ENCODE assay signal across 9 mouse cellular contexts in the genomic region with DNA sequence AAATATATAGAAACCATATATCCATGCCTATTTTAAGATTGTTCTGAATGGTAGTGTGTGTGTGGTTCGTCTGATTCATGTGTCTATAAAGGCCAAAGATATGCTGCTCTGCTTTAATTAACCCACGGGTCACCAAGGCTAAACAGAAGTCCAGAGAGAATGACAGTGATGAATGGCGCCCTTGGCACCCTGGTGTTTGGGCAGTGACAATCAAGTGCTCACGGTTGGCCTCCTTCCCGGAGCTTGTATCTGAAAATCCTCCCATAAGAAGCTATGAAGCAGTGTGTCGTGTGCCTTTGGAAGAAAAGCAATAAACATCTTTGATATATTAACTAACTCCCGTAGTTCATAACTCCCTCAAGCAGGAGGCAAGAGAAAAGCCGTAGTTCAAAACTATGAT.
DNase-seq lines count a peak whose midpoint lies in the region; ATAC-seq and TF ChIP-seq lines count a peak whose summit lies in the region.
"Had no signal": no experiment of that assay in that cellular context is flagged by ENCODE, and none has a peak within 500 bp of the region (broad histone marks: within the 10 kb centered on the region; RNA-seq: fewer than 3 reads in every experiment).

No protein-coding gene starts in this region.

- peak; percentile 62 to 75 for DNase-seq in adrenal gland, postnatal 36 days
- DNase-seq in heart, postnatal 4 days, result peak; percentile 39
- peak; percentile 11 for DNase-seq in lung, postnatal 0 days (ENCODE audit: low spot score)
- DNase-seq in right cerebral cortex, adult 18-20 months, result no peak

- no peak overlapping the region for H3K9ac ChIP-seq in forebrain, embryonic 13.5 days
- no peak overlapping the region for H3K9ac ChIP-seq in forebrain, embryonic 16.5 days (replicated peaks; ENCODE audit: low read depth, low read length)
- H3K9ac ChIP-seq in lung, postnatal 0 days (replicated peaks; ENCODE audit: low read depth), result no peak overlapping the region
- H3K9ac ChIP-seq: midbrain, embryonic 12.5 days had no signal

- peaks cover 23% of the 10 kb centered on the region for H3K4me1 ChIP-seq in forebrain, embryonic 13.5 days
- H3K4me1 ChIP-seq in forebrain, embryonic 16.5 days (replicated peaks; ENCODE audit: control insufficient read depth, insufficient read depth, low read length), result peaks cover 14% of the 10 kb centered on the region
- peaks cover 4% of the 10 kb centered on the region; the same call in 1 of the 2 replicates for H3K4me1 ChIP-seq in lung, postnatal 0 days (ENCODE audit: insufficient read depth, low read depth, low read length)

- H3K27me3 ChIP-seq in forebrain, embryonic 13.5 days, result no peaks in the 10 kb centered on the region
- H3K27me3 ChIP-seq in forebrain, embryonic 16.5 days (replicated peaks; ENCODE audit: control insufficient read depth, insufficient read depth, low read length), result no peaks in the 10 kb centered on the region
- no peaks in the 10 kb centered on the region for H3K27me3 ChIP-seq in lung, postnatal 0 days (replicated peaks; ENCODE audit: insufficient read depth, low read length)
- H3K27me3 ChIP-seq: midbrain, embryonic 12.5 days had no signal

- no peak for TF ChIP-seq CTCF in lung, postnatal 0 days (IDR thresholded peaks at IDR 0.05)

- ATAC-seq in forebrain, embryonic 13.5 days, result no peak
- no peak for ATAC-seq in forebrain, embryonic 16.5 days
- no peak; the same call in 1 of the 2 replicates for ATAC-seq in lung, postnatal 0 days
- ATAC-seq in CD4-positive, CD25-positive, alpha-beta regulatory T cell, adult 4 months, result no peak
- no peak for ATAC-seq in megakaryocyte progenitor cell, adult 5-6 weeks (replicated peaks; ENCODE audit: poor library complexity)

- TF ChIP-seq EP300 in lung, postnatal 0 days (IDR thresholded peaks at IDR 0.05), result no peak

- H3K4me2 ChIP-seq in forebrain, embryonic 13.5 days, result peak overlapping the region; percentile 24; the same call in 1 of the 2 replicates
- no peak overlapping the region for H3K4me2 ChIP-seq in forebrain, embryonic 16.5 days (ENCODE audit: low read length)
- H3K4me2 ChIP-seq in lung, postnatal 0 days (replicated peaks; ENCODE audit: low read depth, low read length), result peak overlapping the region; percentile 38
- H3K4me2 ChIP-seq: midbrain, embryonic 12.5 days had no signal

- no peak overlapping the region for H3K4me3 ChIP-seq in forebrain, embryonic 13.5 days
- no peak overlapping the region for H3K4me3 ChIP-seq in forebrain, embryonic 16.5 days (replicated peaks; ENCODE audit: low read length)
- peak overlapping the region; percentile 16; the same call in 1 of the 2 replicates for H3K4me3 ChIP-seq in lung, postnatal 0 days (ENCODE audit: low read depth, low read length)
- H3K4me3 ChIP-seq: midbrain, embryonic 12.5 days had no signal

- no peaks in the 10 kb centered on the region for H3K36me3 ChIP-seq in forebrain, embryonic 13.5 days (ENCODE audit: poor library complexity, severe bottlenecking)
- no peaks in the 10 kb centered on the region for H3K36me3 ChIP-seq in forebrain, embryonic 16.5 days (ENCODE audit: control insufficient read depth, insufficient read depth)
- no peaks in the 10 kb centered on the region for H3K36me3 ChIP-seq in lung, postnatal 0 days (ENCODE audit: insufficient read depth, low read length)
- H3K36me3 ChIP-seq: midbrain, embryonic 12.5 days had no signal

- H3K27ac ChIP-seq in forebrain, embryonic 13.5 days, result no peak overlapping the region
- no peak overlapping the region for H3K27ac ChIP-seq in forebrain, embryonic 16.5 days (ENCODE audit: low read length)
- no peak overlapping the region for H3K27ac ChIP-seq in lung, postnatal 0 days (ENCODE audit: low read length)
- H3K27ac ChIP-seq: midbrain, embryonic 12.5 days had no signal

- H3K9me3 ChIP-seq in forebrain, embryonic 13.5 days (replicated peaks), result no peaks in the 10 kb centered on the region
- H3K9me3 ChIP-seq in forebrain, embryonic 16.5 days (ENCODE audit: control insufficient read depth, low read length), result no peaks in the 10 kb centered on the region
- H3K9me3 ChIP-seq in lung, postnatal 0 days (ENCODE audit: low read length), result no peaks in the 10 kb centered on the region
- H3K9me3 ChIP-seq: midbrain, embryonic 12.5 days had no signal

- WGBS in forebrain, embryonic 13.5 days, result 24% methylated on average over 8 of the region's 8 CpGs
- WGBS in forebrain, embryonic 16.5 days, result 14% methylated on average over 8 of the region's 8 CpGs
- WGBS in lung, postnatal 0 days, result 16% methylated on average over 8 of the region's 8 CpGs
